Mouse (Mus musculus) kidney, adult 9 months (tissue): ENCODE data around the gene Olfr483.

Experiments
- DNase-seq: peaks from one replicate; pipeline ENCODE4 v3.0.0; 2022

Olfr483 gene

GRCm38 (mm10) chr7:108100549-108100948 lies at the start of gene Olfr483:
Olfr483 (plus strand) TSS chr7:108100849.
- no peak for DNase-seq

GRCm38 (mm10) chr7:108067246-108067645 lies 33.4 kb upstream of the Olfr483 start, which contains the start of gene Olfr480:
Olfr480 (minus strand) TSS chr7:108067346.
- DNase-seq: no peak

- no peak for DNase-seq
These were observed 21.1 kb upstream of the Olfr483 start, which contains the start of gene Olfr481 for GRCm38 (mm10) chr7:108079555-108079954. Olfr481 (plus strand) TSS chr7:108079855.

GRCm38 (mm10) chr7:108097486-108097885 lies 3.2 kb upstream of the Olfr483 start, which contains the start of gene Olfr482:
Olfr482 (minus strand) TSS chr7:108097586.
- no peak for DNase-seq

DNA sequence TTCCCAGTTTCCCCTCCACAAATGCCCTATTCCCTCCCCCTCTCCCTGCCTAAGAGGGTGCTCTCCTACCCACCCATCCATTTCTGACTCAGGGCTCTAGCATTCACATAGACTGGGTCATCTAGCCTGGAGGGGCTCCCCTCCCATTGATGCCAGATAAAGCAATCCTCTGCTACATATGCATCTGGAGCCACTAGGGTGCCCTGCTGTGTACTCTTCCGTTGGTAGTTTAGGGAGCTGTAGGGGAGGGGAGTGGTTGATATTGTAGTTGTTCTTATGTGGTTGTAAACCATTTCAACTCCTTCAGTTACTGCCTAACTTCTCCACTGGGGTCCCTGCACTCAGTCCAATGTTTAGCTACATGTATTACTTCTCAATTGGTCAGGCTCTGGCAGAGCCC lies 20.0 kb downstream of the Olfr483 start:
- no peak for DNase-seq

DNA sequence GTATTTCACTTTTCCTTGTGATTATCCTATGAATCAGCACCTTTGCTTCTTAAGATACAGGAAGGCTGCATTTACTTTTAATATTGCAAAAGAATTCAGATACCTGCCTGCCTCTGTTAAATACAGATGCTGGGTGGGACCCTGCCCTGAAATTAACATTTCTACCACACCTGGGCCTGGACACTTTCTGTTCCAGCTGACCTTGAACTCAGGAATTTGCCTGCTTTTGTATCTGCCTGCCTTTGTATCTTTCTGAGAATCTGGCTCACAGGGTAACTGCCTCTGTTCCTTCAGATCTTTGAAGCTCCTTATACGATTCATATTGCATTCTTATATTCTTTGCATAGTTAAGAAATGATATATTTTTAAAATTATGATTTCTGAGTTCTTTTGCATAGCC lies 20.8 kb downstream of the Olfr483 start:
- no peak for DNase-seq

- no peak for DNase-seq
These were observed 26.7 kb downstream of the Olfr483 start, which contains the start of gene Olfr484 for GRCm38 (mm10) chr7:108127349-108127748. Olfr484 (minus strand) TSS chr7:108127449.
